Mouse (Mus musculus) myocyte (in vitro differentiated cells): ENCODE measurements around the gene C3. TPM values are rescaled to one million over a fixed set of nuclear protein-coding genes. Genes with fewer than 3 reads are reported as not detected.

Experiments used
- H3K27me3 ChIP-seq: one replicate; pipeline ENCODE4 v1.6.1; 2011; ENCODE audit not compliant: control insufficient read depth, insufficient read depth, insufficient read length
- H3K36me3 ChIP-seq: one replicate; pipeline ENCODE4 v1.6.1; 2011; ENCODE audit not compliant: control insufficient read depth, insufficient read depth
- H3K4me2 ChIP-seq: one replicate; pipeline ENCODE4 v1.6.1; 2011; ENCODE audit warnings: low read depth, control low read depth
- H3K4me3 ChIP-seq: one replicate; pipeline ENCODE4 v1.5.1; 2011; ENCODE audit warnings: mild to moderate bottlenecking, control low read depth, moderate library complexity
- H3K79me2 ChIP-seq: one replicate; pipeline ENCODE4 v1.6.1; 2011; ENCODE audit not compliant: control insufficient read depth, insufficient read depth
- H3ac ChIP-seq: one replicate; pipeline ENCODE4 v1.6.1; 2011; ENCODE audit not compliant: control insufficient read depth, insufficient read length
- CEBPB ChIP-seq: IDR thresholded peaks from 2 replicates; pipeline ENCODE4 v1.6.1; 2011; ENCODE audit warnings: mild to moderate bottlenecking, moderate library complexity; ENCODE audit not compliant: poor library complexity, insufficient read depth, severe bottlenecking
- E2F4 ChIP-seq: IDR thresholded peaks from one replicate; pipeline ENCODE4 v1.6.1; 2011; ENCODE audit warnings: mild to moderate bottlenecking, control low read depth, moderate library complexity; ENCODE audit not compliant: insufficient read depth
- MAX ChIP-seq: IDR thresholded peaks from one replicate; pipeline ENCODE4 v1.6.1; 2011; ENCODE audit warnings: low read depth, mild to moderate bottlenecking, control low read depth
- MYOD1 ChIP-seq, 3 experiments: IDR thresholded peaks; one replicate each; pipeline ENCODE4 v1.6.1; 2011; ENCODE audit warnings: control low read depth in 2 of 3, low read depth in 2 of 3, mild to moderate bottlenecking in 2 of 3, moderate library complexity in 1 of 3; ENCODE audit not compliant: insufficient read length in 2 of 3, control insufficient read depth in 1 of 3
- MYOG ChIP-seq, 3 experiments: IDR thresholded peaks; one replicate each; pipeline ENCODE4 v1.6.1; 2011; ENCODE audit warnings: control low read depth in 2 of 3, low read depth in 2 of 3, mild to moderate bottlenecking in 2 of 3; ENCODE audit not compliant: insufficient read length in 2 of 3, control insufficient read depth in 1 of 3, insufficient read depth in 1 of 3
- POLR2A ChIP-seq: IDR thresholded peaks from one replicate; pipeline ENCODE4 v1.6.1; 2011; ENCODE audit warnings: low read depth, mild to moderate bottlenecking, control low read depth, moderate library complexity; ENCODE audit not compliant: insufficient read length
- POLR2AphosphoS2 ChIP-seq: IDR thresholded peaks from one replicate; pipeline ENCODE4 v1.6.1; 2011; ENCODE audit warnings: low read depth, control low read depth; ENCODE audit not compliant: insufficient read length
- REST ChIP-seq: IDR thresholded peaks from one replicate; pipeline ENCODE4 v1.6.1; 2011; ENCODE audit warnings: mild to moderate bottlenecking, control low read depth, moderate library complexity; ENCODE audit not compliant: insufficient read depth, insufficient read length
- SRF ChIP-seq: IDR thresholded peaks from one replicate; pipeline ENCODE4 v1.6.1; 2011; ENCODE audit warnings: low read depth; ENCODE audit not compliant: control insufficient read depth, insufficient read length
- TCF12 ChIP-seq: IDR thresholded peaks from one replicate; pipeline ENCODE4 v1.6.1; 2011; ENCODE audit warnings: mild to moderate bottlenecking, control low read depth; ENCODE audit not compliant: poor library complexity, insufficient read depth, severe bottlenecking
- TCF3 ChIP-seq: IDR thresholded peaks from one replicate; pipeline ENCODE4 v1.6.1; 2011; ENCODE audit warnings: low read depth, control low read depth; ENCODE audit not compliant: insufficient read length
- USF1 ChIP-seq: IDR thresholded peaks from one replicate; pipeline ENCODE4 v1.6.1; 2011; ENCODE audit warnings: low read depth, mild to moderate bottlenecking, control low read depth, moderate library complexity
- polyA plus RNA-seq: library from polyadenylated mRNA; unstranded; fragments of >200 nt; fragmentation: generic; extraction: Trizol; gene quantifications from one replicate; pipeline ENCODE4 v1.2.1, GENCODE M21; 2012; ENCODE audit warnings: missing spikeins

Gene C3
- 0.12 TPM for polyA plus RNA-seq

DNA sequence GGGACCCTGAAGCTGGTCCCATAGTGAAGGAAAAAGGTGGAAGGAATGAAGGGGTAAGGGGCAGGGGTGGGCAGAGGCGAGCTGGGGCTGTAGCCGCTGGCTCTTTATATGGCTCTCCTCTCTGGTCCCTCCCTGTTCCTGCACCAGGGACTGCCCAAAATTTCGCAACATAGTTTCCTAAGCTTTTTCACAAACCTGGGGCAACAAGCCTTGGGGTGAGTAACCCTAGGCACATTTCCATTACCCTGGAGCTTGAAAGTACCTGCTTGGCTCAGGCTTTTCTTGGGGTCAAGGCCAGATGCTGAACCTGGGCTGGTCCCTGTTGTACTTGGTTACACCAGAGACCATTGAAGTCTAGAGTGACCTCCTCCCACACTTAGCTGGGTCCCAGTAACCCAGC, at the start of gene C3:
Gene C3 (minus strand): TSS at position 123 of the 400 bp plus-strand sequence.
- Histone ChIP-seq H3K4me2 (no peak within 1 kb of the TSS), H3K79me2 (no peaks in the 10 kb centered on the region), H3K36me3 (no peaks in the 10 kb centered on the region), H3K27me3 (peaks cover 28% of the 10 kb centered on the region), H3ac (no peak within 1 kb of the TSS), H3K4me3 (no peak within 1 kb of the TSS)
- no peak for TF ChIP-seq CEBPB
- no peak for TF ChIP-seq E2F4
- no peak for TF ChIP-seq POLR2AphosphoS2
- no peak for TF ChIP-seq REST
- no peak for TF ChIP-seq MAX
- no peak for TF ChIP-seq MYOD1 (IDR thresholded peaks at IDR 0.05; ENCODE audit: control insufficient read depth in 1 of 3, insufficient read length in 2 of 3, low read depth in 2 of 3)
- no peak for TF ChIP-seq SRF
- TF ChIP-seq TCF12: no peak
- no peak for TF ChIP-seq POLR2A
- no peak for TF ChIP-seq MYOG (IDR thresholded peaks at IDR 0.05; ENCODE audit: control insufficient read depth in 1 of 3, insufficient read depth in 1 of 3, insufficient read length in 2 of 3, low read depth in 2 of 3)
- TF ChIP-seq TCF3: no peak
- TF ChIP-seq USF1: no peak

DNA sequence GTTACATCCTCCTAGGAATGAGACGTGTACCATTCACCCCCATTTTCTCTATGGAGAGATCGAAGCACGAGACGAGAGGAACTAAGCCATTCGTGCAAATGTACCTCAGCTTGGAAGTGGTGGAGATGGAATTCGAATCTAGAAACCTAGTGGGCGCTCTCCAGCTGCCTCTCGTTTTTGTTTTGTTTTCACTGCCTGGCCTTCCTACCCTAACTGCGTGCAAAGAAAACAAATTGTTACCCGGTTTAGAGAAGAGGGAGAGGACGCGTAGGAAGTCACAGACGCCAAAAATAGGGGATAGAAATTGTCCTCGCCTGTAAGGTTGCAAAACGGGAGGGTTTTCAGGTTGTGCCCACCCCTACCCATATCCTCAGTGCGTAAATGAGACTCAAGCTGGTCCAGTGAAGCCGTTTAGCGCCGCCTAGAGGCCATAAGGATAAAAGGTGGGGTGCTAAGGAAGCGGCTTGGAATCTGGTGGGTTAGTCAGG, 48.7 kb upstream of the C3 start:
- H3K4me2 ChIP-seq: peak overlapping the region; percentile 83
- no peak for TF ChIP-seq TCF3
- no peak for TF ChIP-seq MYOG (IDR thresholded peaks at IDR 0.05; ENCODE audit: control insufficient read depth in 1 of 3, insufficient read depth in 1 of 3, insufficient read length in 2 of 3, low read depth in 2 of 3)
- no peak for TF ChIP-seq USF1
- no peak for TF ChIP-seq E2F4
- no peak for TF ChIP-seq REST
- no peak for TF ChIP-seq SRF
- no peak for TF ChIP-seq MYOD1 (IDR thresholded peaks at IDR 0.05; ENCODE audit: control insufficient read depth in 1 of 3, insufficient read length in 2 of 3, low read depth in 2 of 3)
- no peak for TF ChIP-seq MAX
- peak overlapping the region; percentile 54 for H3K4me3 ChIP-seq
- H3K79me2 ChIP-seq: no peaks in the 10 kb centered on the region
- H3K36me3 ChIP-seq: no peaks in the 10 kb centered on the region
- no peak overlapping the region for H3ac ChIP-seq
- H3K27me3 ChIP-seq: peaks cover 27% of the 10 kb centered on the region

DNA sequence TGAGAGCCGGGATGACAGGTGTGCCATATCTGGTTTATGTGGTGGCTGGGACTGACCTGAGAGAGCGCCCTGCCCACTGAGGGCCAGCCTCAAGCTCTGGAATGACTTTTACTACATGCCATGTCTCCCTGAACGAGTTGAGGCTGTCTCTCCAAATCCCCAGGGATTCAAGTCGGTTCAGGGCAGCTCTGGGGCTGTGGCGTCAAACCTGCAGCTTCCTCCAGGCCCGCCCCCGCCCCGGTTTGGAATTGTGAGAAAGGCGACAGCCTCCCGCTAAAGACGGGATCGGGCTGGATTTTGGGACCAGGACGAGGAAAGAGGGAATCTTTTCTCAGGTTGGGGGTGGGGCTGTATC, 48.0 kb upstream of the C3 start:
- H3K4me3 ChIP-seq: peak overlapping the region; percentile 54
- H3K79me2 ChIP-seq: no peaks in the 10 kb centered on the region
- H3K27me3 ChIP-seq: peaks cover 27% of the 10 kb centered on the region
- peak overlapping the region; percentile 83 for H3K4me2 ChIP-seq
- H3ac ChIP-seq: no peak overlapping the region
- no peak for TF ChIP-seq TCF12
- TF ChIP-seq SRF: no peak
- TF ChIP-seq CEBPB: no peak
- H3K36me3 ChIP-seq: no peaks in the 10 kb centered on the region

DNA sequence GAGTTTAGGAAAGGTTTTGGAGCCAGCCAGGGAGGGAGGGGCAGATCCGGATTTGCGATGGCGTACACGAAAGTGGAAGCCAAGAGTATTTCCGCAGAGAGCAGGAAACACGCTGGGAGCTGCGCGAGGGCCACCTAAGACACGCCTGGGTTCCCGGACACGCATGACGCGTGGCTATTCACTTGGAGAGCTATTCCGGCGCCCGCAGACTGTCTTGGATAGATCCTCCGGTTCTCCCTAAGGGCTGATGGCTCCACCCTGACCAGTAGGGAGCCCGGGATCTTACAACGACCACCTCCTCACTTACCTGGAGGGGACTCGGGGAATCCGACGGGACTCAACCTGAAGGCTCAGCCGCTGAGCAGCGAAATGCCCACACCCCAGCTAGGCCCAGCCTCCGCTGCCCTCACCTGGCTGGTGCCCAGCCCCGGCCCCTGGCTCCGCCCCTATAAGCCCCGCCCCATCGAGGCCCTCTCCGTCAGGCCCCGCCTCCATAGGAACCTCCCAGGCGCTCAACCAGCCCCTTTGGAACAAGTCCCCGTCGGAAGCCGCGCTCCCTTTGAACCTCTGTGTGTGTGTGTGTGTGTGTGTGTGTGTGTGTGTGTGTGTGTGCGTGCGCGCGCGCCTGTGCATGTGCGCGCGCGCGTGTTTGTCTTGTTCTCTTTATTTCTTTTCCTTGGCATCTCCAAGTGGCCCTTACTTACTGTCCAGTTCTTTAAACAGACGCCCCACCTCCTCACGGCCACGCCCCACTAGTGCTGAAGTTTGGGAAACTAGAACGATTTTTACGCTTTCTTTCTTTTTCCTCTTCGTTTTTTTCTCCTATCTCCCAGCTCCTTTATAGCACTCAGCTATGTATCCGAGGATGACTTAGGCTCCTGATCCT, 47.4 kb upstream of the C3 start:
- no peak for TF ChIP-seq E2F4
- TF ChIP-seq REST: no peak
- peak; percentile 56 for TF ChIP-seq POLR2A
- TF ChIP-seq MYOG (IDR thresholded peaks at IDR 0.05; ENCODE audit: control insufficient read depth in 1 of 3, insufficient read depth in 1 of 3, insufficient read length in 2 of 3, low read depth in 2 of 3): no peak
- TF ChIP-seq MAX: no peak
- no peak for TF ChIP-seq CEBPB
- TF ChIP-seq TCF3: no peak
- TF ChIP-seq POLR2AphosphoS2: peak; percentile 39
- no peak for TF ChIP-seq MYOD1 (IDR thresholded peaks at IDR 0.05; ENCODE audit: control insufficient read depth in 1 of 3, insufficient read length in 2 of 3, low read depth in 2 of 3)
- TF ChIP-seq TCF12: no peak
- peaks cover 24% of the 10 kb centered on the region for H3K27me3 ChIP-seq
- no peaks in the 10 kb centered on the region for H3K79me2 ChIP-seq
- no peaks in the 10 kb centered on the region for H3K36me3 ChIP-seq
- H3K4me3 ChIP-seq: peak overlapping the region; percentile 54
- peak overlapping the region; percentile 83 for H3K4me2 ChIP-seq
- peak overlapping the region; percentile 16 for H3ac ChIP-seq

DNA sequence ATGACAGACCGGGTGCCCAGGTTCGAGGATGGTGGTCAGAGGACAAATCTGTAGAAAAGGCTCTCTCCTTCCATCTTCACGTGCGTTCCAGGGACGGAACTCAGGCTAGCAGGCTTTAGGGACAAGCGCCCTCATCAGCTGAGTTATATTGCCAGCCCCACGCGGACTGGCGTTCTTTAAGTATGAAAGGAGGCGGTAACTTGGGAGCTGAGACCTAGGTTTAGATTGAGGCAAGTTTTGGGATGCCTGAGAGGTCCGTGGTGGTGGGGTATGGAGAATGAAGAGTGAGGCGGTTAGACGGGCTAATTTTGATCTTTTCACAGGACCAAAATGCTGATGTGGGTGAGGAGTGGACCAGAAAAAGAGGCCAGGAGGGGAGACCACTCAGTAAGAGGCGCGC, 46.8 kb upstream of the C3 start:
- Histone ChIP-seq H3ac (peak overlapping the region; percentile 16), H3K27me3 (peaks cover 17% of the 10 kb centered on the region), H3K4me2 (peak overlapping the region; percentile 83), H3K79me2 (no peaks in the 10 kb centered on the region), H3K36me3 (no peaks in the 10 kb centered on the region), H3K4me3 (peak overlapping the region; percentile 54)
- TF ChIP-seq E2F4 (no peak), TCF3 (no peak), SRF (no peak), MAX (no peak), MYOD1 (IDR thresholded peaks at IDR 0.05; ENCODE audit: control insufficient read depth in 1 of 3, insufficient read length in 2 of 3, low read depth in 2 of 3) (no peak), MYOG (IDR thresholded peaks at IDR 0.05; ENCODE audit: control insufficient read depth in 1 of 3, insufficient read depth in 1 of 3, insufficient read length in 2 of 3, low read depth in 2 of 3) (no peak), POLR2AphosphoS2 (no peak), TCF12 (no peak), REST (no peak), POLR2A (no peak), CEBPB (no peak), USF1 (no peak)
